Mouse (Mus musculus): Measurements from ENCODE around the gene Stk40. TPM values are rescaled to one million over a fixed set of nuclear protein-coding genes. Genes with fewer than 3 reads are reported as not detected.
"Not testable (repeated sequence)": the region's sequence is repeated elsewhere in the genome, so short reads cannot be mapped to it uniquely, and the experiment has no call there.

Gene Stk40
- polyA plus RNA-seq, 1 experiment from 2014 or later, result 45.0 TPM

GRCm38 (mm10) chr4:126155183-126155582, 51.4 kb downstream of the Stk40 start:
- Histone ChIP-seq H3K9me3 (replicated peaks) (no peaks in the 10 kb centered on the region), H3K4me1 (peaks cover 19% of the 10 kb centered on the region), H3K4me3 (no peak overlapping the region), H3K27ac (replicated peaks) (no peak overlapping the region), H3K36me3 (peaks cover 6% of the 10 kb centered on the region), H3K27me3 (ENCODE audit: low read depth, poor library complexity, severe bottlenecking) (peaks cover 23% of the 10 kb centered on the region)
- no peak for DNase-seq (ENCODE audit: low spot score)
- WGBS, result 71% methylated on average over 4 of the region's 4 CpGs

- peak overlapping the region; percentile 46; the same call in 1 of the 2 replicates for H3K27ac ChIP-seq (replicated peaks)
These were observed 52.1 kb downstream of the Stk40 start for GRCm38 (mm10) chr4:126155869-126156268.

GRCm38 (mm10) chr4:126156617-126157016, 52.9 kb downstream of the Stk40 start:
- Histone ChIP-seq H3K27ac (replicated peaks) (no peak overlapping the region), H3K36me3 (peaks cover 6% of the 10 kb centered on the region), H3K27me3 (ENCODE audit: low read depth, poor library complexity, severe bottlenecking) (peaks cover 8% of the 10 kb centered on the region; the same call in 1 of the 2 replicates), H3K9me3 (replicated peaks) (no peaks in the 10 kb centered on the region), H3K4me1 (peaks cover 8% of the 10 kb centered on the region; the same call in 1 of the 2 replicates), H3K4me3 (no peak overlapping the region)
- 56% methylated on average over 5 of the region's 5 CpGs for WGBS
- DNase-seq (ENCODE audit: low spot score), result no peak

More at GRCm38 (mm10) chr4:126155869-126156268, 52.1 kb downstream of the Stk40 start:
- Histone ChIP-seq H3K27me3 (ENCODE audit: low read depth, poor library complexity, severe bottlenecking) (peaks cover 16% of the 10 kb centered on the region), H3K4me1 (peaks cover 12% of the 10 kb centered on the region; the same call in 1 of the 2 replicates), H3K36me3 (peaks cover 6% of the 10 kb centered on the region), H3K9me3 (replicated peaks) (no peaks in the 10 kb centered on the region), H3K4me3 (no peak overlapping the region)
- no peak for DNase-seq (ENCODE audit: low spot score)
- 71% methylated on average over 2 of the region's 2 CpGs for WGBS

- DNase-seq (ENCODE audit: low spot score), result no peak
- Histone ChIP-seq H3K4me1 (peaks cover 16% of the 10 kb centered on the region), H3K27ac (replicated peaks) (no peak overlapping the region), H3K27me3 (ENCODE audit: low read depth, poor library complexity, severe bottlenecking) (no peaks in the 10 kb centered on the region), H3K4me3 (no peak overlapping the region), H3K36me3 (peaks cover 6% of the 10 kb centered on the region), H3K9me3 (replicated peaks) (no peaks in the 10 kb centered on the region)
- WGBS, result 87% methylated on average over 6 of the region's 6 CpGs
These were observed 53.8 kb downstream of the Stk40 start for GRCm38 (mm10) chr4:126157562-126157961.

GRCm38 (mm10) chr4:126159455-126159854, 55.7 kb downstream of the Stk40 start:
- Histone ChIP-seq H3K4me1 (peaks cover 29% of the 10 kb centered on the region), H3K4me3 (no peak overlapping the region), H3K27ac (replicated peaks) (no peak overlapping the region), H3K9me3 (replicated peaks) (no peaks in the 10 kb centered on the region), H3K36me3 (peaks cover 11% of the 10 kb centered on the region), H3K27me3 (ENCODE audit: low read depth, poor library complexity, severe bottlenecking) (no peaks in the 10 kb centered on the region)
- WGBS, result 78% methylated on average over 8 of the region's 8 CpGs
- DNase-seq (ENCODE audit: low spot score), result no peak

GRCm38 (mm10) chr4:126160981-126161380, 57.2 kb downstream of the Stk40 start:
- WGBS, result 87% methylated on average over 8 of the region's 8 CpGs
- Histone ChIP-seq H3K36me3 (peaks cover 23% of the 10 kb centered on the region), H3K9me3 (replicated peaks) (no peaks in the 10 kb centered on the region), H3K4me1 (peaks cover 21% of the 10 kb centered on the region), H3K27me3 (ENCODE audit: low read depth, poor library complexity, severe bottlenecking) (no peaks in the 10 kb centered on the region), H3K27ac (replicated peaks) (no peak overlapping the region), H3K4me3 (no peak overlapping the region)
- DNase-seq (ENCODE audit: low spot score), result no peak

GRCm38 (mm10) chr4:126161456-126161855, 57.7 kb downstream of the Stk40 start:
- Histone ChIP-seq H3K4me3 (no peak overlapping the region), H3K9me3 (replicated peaks) (no peaks in the 10 kb centered on the region), H3K27me3 (ENCODE audit: low read depth, poor library complexity, severe bottlenecking) (no peaks in the 10 kb centered on the region), H3K4me1 (peaks cover 21% of the 10 kb centered on the region), H3K36me3 (peaks cover 27% of the 10 kb centered on the region), H3K27ac (replicated peaks) (no peak overlapping the region)
- no peak for DNase-seq (ENCODE audit: low spot score)
- WGBS, result 85% methylated on average over 6 of the region's 6 CpGs

GRCm38 (mm10) chr4:126161986-126162385, 58.2 kb downstream of the Stk40 start:
- H3K27me3 ChIP-seq (ENCODE audit: low read depth, poor library complexity, severe bottlenecking), result no peaks in the 10 kb centered on the region
- peaks cover 28% of the 10 kb centered on the region for H3K36me3 ChIP-seq
- 65% methylated on average over 9 of the region's 9 CpGs for WGBS
- H3K4me1 ChIP-seq, result peaks cover 21% of the 10 kb centered on the region
- no peak for DNase-seq (ENCODE audit: low spot score)
- H3K9me3 ChIP-seq (replicated peaks), result no peaks in the 10 kb centered on the region
- H3K27ac ChIP-seq (replicated peaks), result no peak overlapping the region; the same call in 1 of the 2 replicates
- peak overlapping the region; percentile 75 for H3K4me3 ChIP-seq

GRCm38 (mm10) chr4:126162544-126163066, 58.8 kb downstream of the Stk40 start:
- WGBS, result 1% methylated on average over 44 of the region's 44 CpGs
- H3K27ac ChIP-seq (replicated peaks), result peak overlapping the region; percentile 85

GRCm38 (mm10) chr4:126163067-126163659, 59.4 kb downstream of the Stk40 start, which contains the start of gene Sh3d21:
TSS of gene Sh3d21 (minus strand) at chr4:126163491.
- Histone ChIP-seq H3K27me3 (ENCODE audit: low read depth, poor library complexity, severe bottlenecking) (no peaks in the 10 kb centered on the region), H3K9me3 (replicated peaks) (no peaks in the 10 kb centered on the region), H3K36me3 (peaks cover 39% of the 10 kb centered on the region), H3K4me3 (peak within 1 kb of the TSS; percentile 75), H3K4me1 (peaks cover 21% of the 10 kb centered on the region), H3K27ac (replicated peaks) (peak within 1 kb of the TSS; percentile 85)
- DNase-seq (ENCODE audit: low spot score), result no peak
- WGBS, result 9% methylated on average over 22 of the region's 22 CpGs

More at GRCm38 (mm10) chr4:126162544-126163066, 58.8 kb downstream of the Stk40 start:
- Histone ChIP-seq H3K27me3 (ENCODE audit: low read depth, poor library complexity, severe bottlenecking) (no peaks in the 10 kb centered on the region), H3K9me3 (replicated peaks) (no peaks in the 10 kb centered on the region), H3K4me3 (peak overlapping the region; percentile 75), H3K36me3 (peaks cover 33% of the 10 kb centered on the region), H3K4me1 (peaks cover 21% of the 10 kb centered on the region)
- DNase-seq (ENCODE audit: low spot score), result peak; percentile 81

- Histone ChIP-seq H3K36me3 (peaks cover 44% of the 10 kb centered on the region), H3K4me3 (peak overlapping the region; percentile 75; the same call in 1 of the 2 replicates), H3K27me3 (ENCODE audit: low read depth, poor library complexity, severe bottlenecking) (no peaks in the 10 kb centered on the region), H3K4me1 (peaks cover 21% of the 10 kb centered on the region), H3K27ac (replicated peaks) (no peak overlapping the region), H3K9me3 (replicated peaks) (no peaks in the 10 kb centered on the region)
- DNase-seq (ENCODE audit: low spot score), result no peak
- 71% methylated on average over 4 of the region's 4 CpGs for WGBS
These were observed 59.9 kb downstream of the Stk40 start for GRCm38 (mm10) chr4:126163685-126164084.

GRCm38 (mm10) chr4:126165092-126165491, 61.3 kb downstream of the Stk40 start:
- not testable (repeated sequence) for H3K4me3 ChIP-seq; H3K9me3 ChIP-seq (replicated peaks); DNase-seq (ENCODE audit: low spot score); H3K27ac ChIP-seq (replicated peaks); H3K27me3 ChIP-seq (ENCODE audit: low read depth, poor library complexity, severe bottlenecking)
- H3K4me1 ChIP-seq, result peaks cover 21% of the 10 kb centered on the region
- WGBS, result 80% methylated on average over 10 of the region's 10 CpGs
- H3K36me3 ChIP-seq, result peaks cover 58% of the 10 kb centered on the region

- no peak overlapping the region for H3K4me3 ChIP-seq
- WGBS, result 77% methylated on average over 3 of the region's 3 CpGs
- no peaks in the 10 kb centered on the region for H3K9me3 ChIP-seq (replicated peaks)
- H3K4me1 ChIP-seq, result peaks cover 21% of the 10 kb centered on the region
- no peak for DNase-seq (ENCODE audit: low spot score)
- H3K27ac ChIP-seq (replicated peaks), result no peak overlapping the region
- H3K36me3 ChIP-seq, result peaks cover 68% of the 10 kb centered on the region
- H3K27me3 ChIP-seq (ENCODE audit: low read depth, poor library complexity, severe bottlenecking), result no peaks in the 10 kb centered on the region
These were observed 62.3 kb downstream of the Stk40 start for GRCm38 (mm10) chr4:126166084-126166483.
